Mouse (Mus musculus) spleen, adult 12 weeks (tissue): Measurements from ENCODE around the gene Gm45521.
"Not testable (repeated sequence)": the region's sequence is repeated elsewhere in the genome, so short reads cannot be mapped to it uniquely, and the experiment has no call there.

Experiments
- DNase-seq: peaks from one replicate; pipeline ENCODE4 v3.0.0; 2022; ENCODE audit warnings: low spot score

The Gm45521 gene

GRCm38 (mm10) chr14:8000247-8000646 is 43.2 kb downstream of the Gm45521 start:
- DNase-seq: no peak

GRCm38 (mm10) chr14:8000831-8001685 is 44.0 kb downstream of the Gm45521 start:
- no peak for DNase-seq

- DNase-seq: peak; percentile 44
These were observed 45.5 kb downstream of the Gm45521 start, which contains the start of gene Abhd6 for GRCm38 (mm10) chr14:8002432-8003092. Gene Abhd6, plus strand, starts transcription at chr14:8002902.

GRCm38 (mm10) chr14:8003093-8003670 is 46.1 kb downstream of the Gm45521 start:
- no peak for DNase-seq

GRCm38 (mm10) chr14:8003727-8004670 is 46.9 kb downstream of the Gm45521 start:
- no peak for DNase-seq

GRCm38 (mm10) chr14:8006061-8006460 is 49.0 kb downstream of the Gm45521 start:
- not testable (repeated sequence) for DNase-seq

- DNase-seq: no peak
These were observed 50.0 kb downstream of the Gm45521 start for GRCm38 (mm10) chr14:8007084-8007483.

- no peak for DNase-seq
These were observed 50.4 kb downstream of the Gm45521 start for GRCm38 (mm10) chr14:8007486-8007885.

GRCm38 (mm10) chr14:8007923-8008322 is 50.8 kb downstream of the Gm45521 start:
- no peak for DNase-seq
